Mouse (Mus musculus) MEL (cell line): ENCODE results near the gene Kxd1. TPM values are rescaled to one million over a fixed set of nuclear protein-coding genes. Genes with fewer than 3 reads are reported as not detected.

ENCODE experiments used
- DNase-seq: peaks from one replicate; pipeline ENCODE4 v3.0.0; 2011; ENCODE audit warnings: low read depth, low spot score
- H3K27ac ChIP-seq: 2 replicates; pipeline ENCODE4 v1.5.1; 2012; ENCODE audit warnings: low read depth, mild to moderate bottlenecking, control low read depth, low read length, moderate library complexity; ENCODE audit not compliant: control insufficient read depth
- H3K27me3 ChIP-seq, 2 experiments: fragments of 150-350 bp in 1 of 2; sonication (generic) in 1 of 2; 2 replicates each; pipeline ENCODE4 v1.6.1; 2012; ENCODE audit warnings: low read length in 2 of 2, mild to moderate bottlenecking in 2 of 2, improper control_type of control experiment in 1 of 2, moderate library complexity in 1 of 2; ENCODE audit not compliant: insufficient read depth in 2 of 2, control insufficient read depth in 1 of 2
- H3K36me3 ChIP-seq, 2 experiments: 2 replicates each; pipeline ENCODE4 v1.6.1; 2012 to 2014; ENCODE audit warnings: low read length in 2 of 2, improper control_type of control experiment in 1 of 2, inconsistent platforms in 1 of 2, mild to moderate bottlenecking in 1 of 2; ENCODE audit not compliant: insufficient read depth in 2 of 2, control insufficient read depth in 1 of 2
- H3K4me1 ChIP-seq, 2 experiments: fragments of 150-350 bp in 1 of 2; sonication (generic) in 1 of 2; 2 replicates each; pipeline ENCODE4 v1.6.1; 2012; ENCODE audit warnings: low read length in 2 of 2, improper control_type of control experiment in 1 of 2, mild to moderate bottlenecking in 1 of 2; ENCODE audit not compliant: insufficient read depth in 2 of 2, control insufficient read depth in 1 of 2
- H3K4me3 ChIP-seq, 2 experiments: fragments of 150-350 bp in 1 of 2; sonication (generic) in 1 of 2; 2 replicates each; pipeline ENCODE4 v1.5.1; 2012; ENCODE audit warnings: low read depth in 2 of 2, low read length in 2 of 2, mild to moderate bottlenecking in 2 of 2, moderate library complexity in 2 of 2, control low read depth in 1 of 2, improper control_type of control experiment in 1 of 2; ENCODE audit not compliant: control insufficient read depth in 1 of 2, insufficient read depth in 1 of 2
- H3K79me2 ChIP-seq: 2 replicates; pipeline ENCODE4 v1.6.1; 2012; ENCODE audit warnings: mild to moderate bottlenecking, low read length, moderate library complexity; ENCODE audit not compliant: control insufficient read depth, poor library complexity, insufficient read depth
- H3K9ac ChIP-seq: 2 replicates; pipeline ENCODE4 v1.6.1; 2012; ENCODE audit warnings: low read depth, mild to moderate bottlenecking, control low read depth, low read length, moderate library complexity; ENCODE audit not compliant: control insufficient read depth, poor library complexity, severe bottlenecking
- H3K9me3 ChIP-seq: fragments of 150-350 bp; sonication (generic); replicated peaks from 2 replicates; pipeline ENCODE4 v1.6.1; 2012; ENCODE audit warnings: mild to moderate bottlenecking, low read length, improper control_type of control experiment, moderate library complexity; ENCODE audit not compliant: insufficient read depth
- BHLHE40 ChIP-seq: IDR thresholded peaks from 2 replicates; pipeline ENCODE4 v1.6.1; 2012; ENCODE audit warnings: low read depth, mild to moderate bottlenecking, inconsistent platforms, low read length, improper control_type of control experiment, borderline replicate concordance
- CHD1 ChIP-seq: IDR thresholded peaks from 2 replicates; pipeline ENCODE4 v1.6.1; 2012; ENCODE audit warnings: low read depth, mild to moderate bottlenecking, inconsistent platforms, low read length, improper control_type of control experiment
- CHD2 ChIP-seq: IDR thresholded peaks from 2 replicates; pipeline ENCODE4 v1.6.1; 2011; ENCODE audit warnings: low read length, improper control_type of control experiment
- CTCF ChIP-seq, 3 experiments: IDR thresholded peaks in 2 of 3; conservative IDR thresholded peaks in 1 of 3; 2 replicates each; pipeline ENCODE4 v1.5.1; 2011 to 2012; ENCODE audit warnings: low read length in 3 of 3, low read depth in 2 of 3, mild to moderate bottlenecking in 2 of 3, improper control_type of control experiment in 1 of 3, inconsistent platforms in 1 of 3, mixed read lengths in 1 of 3, moderate library complexity in 1 of 3; ENCODE audit not compliant: control insufficient read depth in 1 of 3, insufficient read depth in 1 of 3, poor library complexity in 1 of 3, severe bottlenecking in 1 of 3
- E2F4 ChIP-seq: IDR thresholded peaks from 2 replicates; pipeline ENCODE4 v1.6.1; 2011; ENCODE audit warnings: low read depth, low read length, improper control_type of control experiment, borderline replicate concordance
- ELF1 ChIP-seq: IDR thresholded peaks from 2 replicates; pipeline ENCODE4 v1.6.1; 2014; ENCODE audit warnings: low read depth, mild to moderate bottlenecking, inconsistent platforms, low read length, improper control_type of control experiment, moderate library complexity
- EP300 ChIP-seq, 2 experiments: IDR thresholded peaks; 2 replicates each; pipeline ENCODE4 v1.6.1; 2011; ENCODE audit warnings: improper control_type of control experiment in 2 of 2, low read length in 2 of 2, low read depth in 1 of 2, mild to moderate bottlenecking in 1 of 2
- ETS1 ChIP-seq: IDR thresholded peaks from 2 replicates; pipeline ENCODE4 v1.6.1; 2012; ENCODE audit warnings: low read depth, mild to moderate bottlenecking, inconsistent platforms, low read length, improper control_type of control experiment, moderate library complexity
- GABPA ChIP-seq: IDR thresholded peaks from 2 replicates; pipeline ENCODE4 v1.6.1; 2012; ENCODE audit warnings: low read depth, mild to moderate bottlenecking, inconsistent platforms, low read length, improper control_type of control experiment, moderate library complexity
- GATA1 ChIP-seq: IDR thresholded peaks from 2 replicates; pipeline ENCODE4 v1.6.1; 2011; ENCODE audit warnings: low read depth, low read length, improper control_type of control experiment
- HCFC1 ChIP-seq: IDR thresholded peaks from 2 replicates; pipeline ENCODE4 v1.6.1; 2012; ENCODE audit warnings: low read depth, mild to moderate bottlenecking, inconsistent platforms, low read length, improper control_type of control experiment, moderate library complexity
- JUND ChIP-seq: IDR thresholded peaks from 2 replicates; pipeline ENCODE4 v1.6.1; 2011; ENCODE audit warnings: low read depth, mild to moderate bottlenecking, improper control_type of control experiment, low read length
- MAFK ChIP-seq: IDR thresholded peaks from 2 replicates; pipeline ENCODE4 v1.6.1; 2011; ENCODE audit warnings: low read depth, mild to moderate bottlenecking, low read length, improper control_type of control experiment, borderline replicate concordance
- MAX ChIP-seq: IDR thresholded peaks from 2 replicates; pipeline ENCODE4 v1.6.1; 2011; ENCODE audit warnings: low read length, improper control_type of control experiment
- MAZ ChIP-seq: IDR thresholded peaks from 2 replicates; pipeline ENCODE4 v1.6.1; 2012; ENCODE audit warnings: low read depth, mild to moderate bottlenecking, inconsistent platforms, low read length, improper control_type of control experiment
- MEF2A ChIP-seq: IDR thresholded peaks from 2 replicates; pipeline ENCODE4 v1.6.1; 2014; ENCODE audit warnings: low read depth, mild to moderate bottlenecking, inconsistent platforms, low read length, improper control_type of control experiment; ENCODE audit not compliant: poor library complexity, insufficient replicate concordance, severe bottlenecking; ENCODE audit errors: extremely low read depth
- MXI1 ChIP-seq: IDR thresholded peaks from 2 replicates; pipeline ENCODE4 v1.6.1; 2011; ENCODE audit warnings: mild to moderate bottlenecking, low read depth, low read length, improper control_type of control experiment
- MYB ChIP-seq: IDR thresholded peaks from 2 replicates; pipeline ENCODE4 v1.6.1; 2011; ENCODE audit warnings: mild to moderate bottlenecking, low read depth, low read length, improper control_type of control experiment
- MYC ChIP-seq: IDR thresholded peaks from 2 replicates; pipeline ENCODE4 v1.6.1; 2011; ENCODE audit warnings: low read depth, mild to moderate bottlenecking, low read length, improper control_type of control experiment, moderate library complexity
- NELFE ChIP-seq: IDR thresholded peaks from 2 replicates; pipeline ENCODE4 v1.6.1; 2011; ENCODE audit warnings: low read depth, low read length, improper control_type of control experiment
- NRF1 ChIP-seq: IDR thresholded peaks from 2 replicates; pipeline ENCODE4 v1.6.1; 2014; ENCODE audit warnings: low read depth, mild to moderate bottlenecking, inconsistent platforms, low read length, improper control_type of control experiment, moderate library complexity; ENCODE audit not compliant: poor library complexity, insufficient read depth, severe bottlenecking
- POLR2A ChIP-seq, 2 experiments: IDR thresholded peaks; 2 replicates each; pipeline ENCODE4 v1.6.1; 2011 to 2012; ENCODE audit warnings: low read length in 2 of 2, mild to moderate bottlenecking in 2 of 2, control low read depth in 1 of 2, improper control_type of control experiment in 1 of 2, low read depth in 1 of 2, moderate library complexity in 1 of 2; ENCODE audit not compliant: control insufficient read depth in 1 of 2, insufficient read depth in 1 of 2, poor library complexity in 1 of 2
- POLR2AphosphoS2 ChIP-seq: IDR thresholded peaks from 2 replicates; pipeline ENCODE4 v1.6.1; 2011; ENCODE audit warnings: low read length, improper control_type of control experiment
- RAD21 ChIP-seq: IDR thresholded peaks from 2 replicates; pipeline ENCODE4 v1.6.1; 2011; ENCODE audit warnings: mild to moderate bottlenecking, low read depth, low read length, improper control_type of control experiment
- RCOR1 ChIP-seq: IDR thresholded peaks from 2 replicates; pipeline ENCODE4 v1.6.1; 2012; ENCODE audit warnings: low read depth, mild to moderate bottlenecking, inconsistent platforms, low read length, improper control_type of control experiment
- SIN3A ChIP-seq: IDR thresholded peaks from 2 replicates; pipeline ENCODE4 v1.6.1; 2012; ENCODE audit warnings: low read length, improper control_type of control experiment, inconsistent platforms
- SMC3 ChIP-seq: IDR thresholded peaks from 2 replicates; pipeline ENCODE4 v1.6.1; 2011; ENCODE audit warnings: low read depth, low read length, improper control_type of control experiment
- TAL1 ChIP-seq: IDR thresholded peaks from 2 replicates; pipeline ENCODE4 v1.6.1; 2012; ENCODE audit warnings: mild to moderate bottlenecking, inconsistent platforms, low read length, moderate library complexity, mixed read lengths
- TCF12 ChIP-seq: IDR thresholded peaks from 2 replicates; pipeline ENCODE4 v1.6.1; 2014; ENCODE audit warnings: low read depth, mild to moderate bottlenecking, inconsistent platforms, low read length, improper control_type of control experiment, moderate library complexity
- USF1 ChIP-seq: IDR thresholded peaks from 2 replicates; pipeline ENCODE4 v1.6.1; 2014; ENCODE audit warnings: low read depth, mild to moderate bottlenecking, inconsistent platforms, low read length, improper control_type of control experiment, moderate library complexity
- USF2 ChIP-seq, 2 experiments: IDR thresholded peaks; 2 replicates each; pipeline ENCODE4 v1.6.1; 2011 to 2012; ENCODE audit warnings: improper control_type of control experiment in 2 of 2, low read length in 2 of 2, borderline replicate concordance in 1 of 2, inconsistent platforms in 1 of 2, low read depth in 1 of 2, mild to moderate bottlenecking in 1 of 2; ENCODE audit not compliant: insufficient read depth in 1 of 2
- ZC3H11A ChIP-seq: IDR thresholded peaks from 2 replicates; pipeline ENCODE4 v1.6.1; 2012; ENCODE audit warnings: low read depth, mild to moderate bottlenecking, inconsistent platforms, low read length, improper control_type of control experiment
- ZKSCAN1 ChIP-seq: IDR thresholded peaks from 2 replicates; pipeline ENCODE4 v1.6.1; 2012; ENCODE audit warnings: low read depth, mild to moderate bottlenecking, inconsistent platforms, low read length, improper control_type of control experiment, moderate library complexity
- ZMIZ1 ChIP-seq: IDR thresholded peaks from 2 replicates; pipeline ENCODE4 v1.6.1; 2012; ENCODE audit warnings: low read depth, mild to moderate bottlenecking, inconsistent platforms, low read length, improper control_type of control experiment, moderate library complexity
- ZNF384 ChIP-seq: IDR thresholded peaks from 2 replicates; pipeline ENCODE4 v1.6.1; 2012; ENCODE audit warnings: low read depth, mild to moderate bottlenecking, inconsistent platforms, low read length, improper control_type of control experiment
- polyA plus RNA-seq, 2 experiments: library from polyadenylated mRNA; stranded (reverse) in 1 of 2; unstranded in 1 of 2; fragments of >175 nt in 1 of 2; fragments of >200 nt in 1 of 2; gene quantifications; 2 replicates each; pipeline versions ENCODE4 v1.2.1 to v1.2.4; 2012; ENCODE audit warnings: low replicate concordance in 2 of 2, low read depth in 1 of 2; ENCODE audit not compliant: insufficient read length in 2 of 2, insufficient read depth in 1 of 2, missing spikeins in 1 of 2
- total RNA-seq: library from RNA; depleted of rRNA; stranded (reverse); fragments of 300-350 nt; gene quantifications from 2 replicates; pipeline ENCODE4 v1.2.3, GENCODE M21; 2012; rRNA removed

The Kxd1 gene
- total RNA-seq: 49.1 and 54.4 TPM in 2 replicates
- polyA plus RNA-seq: 10 to 100 TPM in 1 of 2 experiments, not detected in 1; 77.4 TPM

DNA sequence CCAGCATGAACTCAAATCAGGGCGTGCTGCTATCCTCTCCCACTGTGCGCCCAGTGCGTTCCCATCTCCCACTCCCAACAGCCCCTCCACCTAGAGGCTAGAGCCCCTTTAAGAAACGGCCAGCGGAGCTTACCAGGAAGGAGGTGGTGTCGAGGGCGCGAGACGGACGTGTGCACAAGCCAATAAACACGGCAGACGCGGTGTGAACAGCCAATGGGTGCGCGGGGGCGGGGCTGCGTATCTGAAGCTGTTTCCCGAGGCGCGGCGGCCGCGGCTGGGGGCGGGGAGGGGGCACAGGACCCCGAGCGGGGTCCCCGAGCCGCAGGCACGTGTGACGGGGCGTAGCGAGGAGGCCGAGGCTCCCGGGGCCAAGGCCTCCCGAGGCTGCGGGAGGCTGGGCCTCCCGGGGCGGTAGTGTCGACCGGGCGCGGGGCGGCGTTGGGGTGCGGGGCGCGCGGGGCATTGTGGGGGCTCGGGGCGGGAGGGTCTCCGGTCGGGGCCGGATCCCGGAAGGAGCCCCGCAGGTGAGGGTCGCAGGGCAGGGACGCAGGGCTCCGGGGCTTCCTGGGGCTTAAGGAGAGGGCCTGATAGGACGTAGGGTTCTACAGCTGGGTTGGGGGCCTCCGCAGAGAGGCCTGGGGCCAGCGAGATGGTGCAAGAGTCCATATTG is at the start of gene Kxd1, which contains the start of gene Fkbp8:
TSS of gene Kxd1 (minus strand) at position 445 of the 670 bp plus-strand sequence.
TSS of gene Fkbp8 (plus strand) at position 213 of the 670 bp plus-strand sequence.
- Histone ChIP-seq H3K4me1 (peaks cover 0 to 29% of the 10 kb centered on the region in 2 experiments; a peak in 3 of 4 replicates), H3K27me3 (no peaks in the 10 kb centered on the region), H3K36me3 (peaks cover 0 to 30% of the 10 kb centered on the region in 2 experiments; a peak in 2 of 4 replicates), H3K79me2 (peaks cover 31% of the 10 kb centered on the region), H3K4me3 (peak within 1 kb of the TSS; percentile 70 to 98), H3K9ac (peak within 1 kb of the TSS; percentile 96), H3K27ac (peak within 1 kb of the TSS; percentile 81), H3K9me3 (no peaks in the 10 kb centered on the region)
- peak; percentile 97 for DNase-seq
- no peak for TF ChIP-seq TAL1
- peak; percentile 87 for TF ChIP-seq ELF1
- no peak for TF ChIP-seq RAD21
- no peak for TF ChIP-seq USF1
- 0 out of 2 replicates have a peak, but pooled peaks have one; percentile 61 for TF ChIP-seq BHLHE40
- no peak for TF ChIP-seq GATA1
- no peak for TF ChIP-seq MYB
- no peak; the same call in 1 of the 2 replicates for TF ChIP-seq TCF12
- no peak for TF ChIP-seq MAFK
- TF ChIP-seq CHD2: peak; percentile 79
- no peak for TF ChIP-seq MXI1
- peak; percentile 64; the same call in 1 of the 2 replicates for TF ChIP-seq ZMIZ1
- TF ChIP-seq RCOR1: no peak
- TF ChIP-seq MAZ: peak; percentile 77; the same call in 1 of the 2 replicates
- no peak for TF ChIP-seq USF2 (IDR thresholded peaks at IDR 0.05; ENCODE audit: borderline replicate concordance in 1 of 2, insufficient read depth in 1 of 2, low read depth in 1 of 2, low read length in 2 of 2)
- TF ChIP-seq JUND: no peak
- TF ChIP-seq CTCF (IDR thresholded peaks at IDR 0.05 in 2 of 3, conservative IDR thresholded peaks at IDR 0.05 in 1 of 3; ENCODE audit: control insufficient read depth in 1 of 3, insufficient read depth in 1 of 3, low read depth in 2 of 3, low read length in 3 of 3, poor library complexity in 1 of 3, severe bottlenecking in 1 of 3): no peak
- no peak for TF ChIP-seq MAX
- TF ChIP-seq POLR2A (IDR thresholded peaks at IDR 0.05; ENCODE audit: control insufficient read depth in 1 of 2, insufficient read depth in 1 of 2, low read depth in 1 of 2, low read length in 2 of 2, poor library complexity in 1 of 2): peak; percentile 59 to 76; a peak in 2 of 4 replicates
- TF ChIP-seq E2F4: no peak
- peak; percentile 82 for TF ChIP-seq HCFC1
- no peak for TF ChIP-seq ZC3H11A
- TF ChIP-seq SIN3A: peak; percentile 53
- no peak for TF ChIP-seq MEF2A
- peak; percentile 46 for TF ChIP-seq NELFE
- TF ChIP-seq ZNF384: no peak
- TF ChIP-seq GABPA: no peak
- TF ChIP-seq MYC: 0 out of 2 replicates have a peak, but pooled peaks have one; percentile 10
- peak; percentile 48; the same call in 1 of the 2 replicates for TF ChIP-seq NRF1
- TF ChIP-seq CHD1: no peak
- TF ChIP-seq ETS1: no peak
- TF ChIP-seq POLR2AphosphoS2: 0 out of 2 replicates have a peak, but pooled peaks have one; percentile 64
- TF ChIP-seq SMC3: no peak
- no peak; a peak in 1 of 4 replicates for TF ChIP-seq EP300 (IDR thresholded peaks at IDR 0.05; ENCODE audit: low read depth in 1 of 2, low read length in 2 of 2)
- no peak for TF ChIP-seq ZKSCAN1
